Mouse (Mus musculus) skeletal muscle tissue, adult 2 months (tissue): ENCODE results near the gene Cdkn2a.

Source experiments
- DNase-seq: peaks from one replicate; pipeline ENCODE4 v3.0.0-alpha.2; 2012; ENCODE audit warnings: low read depth, low spot score

Gene Cdkn2a

DNA sequence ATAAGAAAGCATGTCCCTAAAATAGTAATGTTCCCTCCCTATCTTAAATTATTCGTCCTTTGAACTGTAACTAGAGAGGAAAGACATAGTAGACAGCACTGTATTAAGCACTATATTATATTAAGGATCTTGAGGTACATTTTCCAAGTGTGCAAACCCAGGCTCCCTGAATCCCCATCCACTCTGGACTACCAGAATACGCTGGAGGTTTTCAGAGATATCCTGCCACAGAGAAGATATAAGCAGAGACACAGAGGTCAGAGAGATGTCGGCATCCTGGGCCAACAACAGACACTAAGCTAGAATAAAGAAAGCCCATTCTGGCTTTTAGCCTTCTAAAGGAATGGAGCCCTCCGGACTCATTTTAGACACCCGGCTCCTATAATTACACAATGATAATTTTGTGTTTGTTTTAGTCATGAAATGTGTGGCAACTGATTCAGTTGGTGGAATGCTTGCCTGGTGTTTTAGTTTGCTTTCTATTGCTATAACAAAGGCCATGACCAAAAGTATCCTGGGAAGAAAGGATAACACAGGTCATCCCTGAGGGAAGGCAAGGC lies 17.0 kb downstream of the Cdkn2a start:
- no peak for DNase-seq

DNA sequence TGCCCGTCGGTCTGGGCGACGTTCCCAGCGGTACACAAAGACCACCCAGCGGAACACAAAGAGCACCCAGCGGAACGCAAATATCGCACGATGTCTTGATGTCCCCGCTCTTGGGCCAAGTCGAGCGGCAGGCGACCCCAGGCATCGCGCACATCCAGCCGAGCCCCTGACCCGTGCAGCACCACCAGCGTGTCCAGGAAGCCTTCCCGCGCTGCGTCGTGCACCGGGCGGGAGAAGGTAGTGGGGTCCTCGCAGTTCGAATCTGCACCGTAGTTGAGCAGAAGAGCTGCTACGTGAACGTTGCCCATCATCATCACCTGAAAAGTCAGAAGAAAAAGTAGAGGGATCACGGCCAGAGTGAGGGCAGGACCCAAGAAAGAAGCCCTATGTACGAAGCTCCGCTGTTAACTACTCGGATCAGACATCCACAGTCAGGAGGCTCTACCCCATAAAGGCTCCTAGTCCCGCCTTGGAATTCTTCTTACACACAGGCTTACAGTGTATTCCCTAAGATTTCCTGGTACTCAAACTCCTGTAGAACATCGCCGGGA lies 17.7 kb downstream of the Cdkn2a start:
- DNase-seq: no peak

DNA sequence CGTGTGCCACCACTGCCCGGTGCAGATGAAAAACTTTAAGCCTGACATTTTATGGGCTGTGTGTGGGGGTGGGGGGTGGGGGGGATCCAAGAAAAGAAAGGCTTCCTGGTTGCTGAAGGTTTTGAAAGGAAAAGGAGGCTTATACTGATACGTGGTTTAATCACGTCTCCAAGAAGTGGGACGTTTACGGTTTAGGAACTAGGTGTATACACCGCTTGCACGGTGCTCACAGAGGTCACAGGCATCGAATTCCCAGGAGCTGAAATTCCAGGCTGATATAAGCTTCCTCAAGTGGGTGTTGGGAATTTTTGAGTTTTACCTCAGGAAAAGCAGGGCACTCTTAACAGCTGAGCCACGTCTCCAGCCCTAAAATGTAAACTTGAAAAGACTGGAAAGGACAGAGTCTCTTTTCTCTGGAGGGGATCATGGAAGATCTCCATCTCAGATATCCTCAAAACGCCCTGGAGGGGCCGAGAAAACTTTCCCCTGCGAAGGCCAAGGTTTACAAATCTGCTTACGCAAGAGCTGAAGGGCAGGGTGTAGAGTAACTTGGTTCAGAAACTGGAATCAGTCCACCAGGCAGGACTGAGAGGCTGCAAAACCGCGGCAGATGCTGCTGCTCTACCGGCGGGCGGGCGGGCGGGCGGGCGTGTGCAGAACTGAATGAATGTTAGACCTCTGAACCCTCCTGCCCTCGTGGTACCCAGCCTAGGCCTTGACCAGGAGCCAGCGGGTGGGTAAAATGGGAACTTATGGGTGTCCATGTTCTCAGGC lies 18.5 kb downstream of the Cdkn2a start:
- DNase-seq: no peak

DNA sequence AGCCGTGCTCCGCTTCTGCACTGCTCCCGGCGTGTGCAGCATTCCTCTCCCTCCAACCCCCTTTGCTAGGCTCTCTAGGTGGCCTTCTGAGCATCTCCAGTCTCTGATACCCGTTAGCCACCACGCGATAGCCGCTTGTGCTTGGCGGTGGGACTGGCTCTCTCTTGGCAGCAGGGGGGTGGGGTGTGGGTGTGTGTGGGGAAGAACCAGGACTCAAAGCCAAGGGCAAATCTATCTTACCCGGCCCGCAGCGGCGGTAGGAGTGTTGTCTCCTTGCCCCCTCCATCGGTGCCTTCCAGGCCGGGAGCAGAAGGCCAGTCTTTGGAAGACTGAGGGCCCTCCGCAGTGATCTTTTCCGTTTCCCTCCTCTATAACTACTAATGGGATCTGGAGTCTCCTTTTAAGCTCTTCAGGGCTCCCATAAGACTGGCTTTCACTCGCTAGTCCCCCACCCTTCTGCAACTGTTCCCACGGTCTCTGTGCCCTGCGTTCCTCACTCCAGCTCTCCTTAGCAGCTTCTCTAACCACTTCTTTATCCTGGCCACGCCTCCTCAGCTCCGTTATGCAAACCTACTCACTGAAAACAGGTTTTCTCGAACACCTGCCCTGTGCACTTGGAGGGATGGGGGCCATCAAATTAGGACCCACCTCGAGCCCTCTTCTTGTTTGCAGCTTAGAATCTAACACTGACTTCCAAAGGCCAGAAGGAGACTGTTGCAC lies 19.5 kb downstream of the Cdkn2a start:
- DNase-seq: no peak

DNA sequence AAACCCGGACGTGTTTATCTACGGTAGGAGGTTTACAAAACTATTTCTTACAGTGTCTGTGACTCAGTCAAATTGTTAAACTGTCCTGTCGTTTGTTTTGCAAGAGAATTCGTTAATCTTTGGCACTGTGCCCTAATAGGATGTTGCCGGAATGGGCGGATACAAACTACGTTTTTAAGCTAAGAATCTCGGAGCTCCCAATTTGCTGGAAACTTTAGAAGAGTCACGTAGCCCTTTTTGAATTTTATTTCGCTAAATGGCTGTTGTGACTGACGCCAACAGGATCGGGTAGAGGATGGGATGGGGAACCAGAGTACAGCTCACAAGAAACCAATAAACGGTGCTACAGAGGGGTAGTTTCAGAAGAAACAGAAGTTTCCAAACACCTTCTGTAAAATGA lies 20.4 kb downstream of the Cdkn2a start:
- DNase-seq: no peak

DNA sequence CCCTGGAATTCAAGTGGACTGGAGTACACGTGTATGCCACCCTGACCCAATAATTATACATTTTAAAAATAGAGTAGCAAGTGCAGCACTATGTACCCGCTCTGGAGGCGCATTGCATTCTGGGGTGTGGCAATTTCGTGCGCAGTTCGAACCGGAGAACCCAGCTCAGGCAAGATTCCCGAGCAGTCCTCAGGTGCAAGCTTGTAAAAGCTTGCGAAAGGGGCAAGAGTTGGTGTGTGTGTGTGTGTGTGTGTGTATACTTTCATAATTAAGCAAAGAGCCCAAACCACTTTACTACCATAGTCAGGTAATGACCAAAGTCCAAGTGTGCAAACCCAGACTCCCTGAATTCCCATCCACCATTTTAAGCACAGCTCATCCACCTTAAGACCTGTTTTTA lies 20.9 kb downstream of the Cdkn2a start:
- DNase-seq: no peak

DNA sequence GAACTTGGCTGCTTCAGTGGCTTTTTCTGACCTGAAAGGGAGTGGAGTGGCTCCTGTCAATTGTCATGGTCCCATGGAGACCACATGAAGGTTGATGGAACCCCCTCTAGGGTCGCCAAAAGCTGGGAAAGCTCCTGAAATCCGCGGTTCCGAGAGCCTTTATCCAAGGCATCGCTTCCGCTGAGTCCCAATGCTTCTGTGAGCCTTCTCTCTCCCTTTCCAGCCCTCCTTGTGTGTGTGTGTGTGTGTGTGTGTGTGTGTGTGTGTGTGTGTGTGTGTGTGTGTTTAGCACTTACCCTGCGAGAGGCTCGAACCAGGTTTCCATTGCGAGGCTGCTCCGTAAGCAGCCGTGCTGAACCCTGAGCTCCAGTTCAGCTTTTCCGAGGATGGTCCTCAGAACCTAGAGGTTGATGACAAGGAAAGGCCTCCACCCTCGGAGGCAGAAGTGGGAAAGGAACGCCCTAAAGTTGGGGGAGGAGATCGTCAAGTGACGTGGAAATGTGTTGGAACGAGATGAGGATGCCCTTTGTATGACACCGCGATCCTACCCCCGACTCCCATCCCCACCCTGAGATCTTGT lies 21.4 kb downstream of the Cdkn2a start:
- no peak for DNase-seq

DNA sequence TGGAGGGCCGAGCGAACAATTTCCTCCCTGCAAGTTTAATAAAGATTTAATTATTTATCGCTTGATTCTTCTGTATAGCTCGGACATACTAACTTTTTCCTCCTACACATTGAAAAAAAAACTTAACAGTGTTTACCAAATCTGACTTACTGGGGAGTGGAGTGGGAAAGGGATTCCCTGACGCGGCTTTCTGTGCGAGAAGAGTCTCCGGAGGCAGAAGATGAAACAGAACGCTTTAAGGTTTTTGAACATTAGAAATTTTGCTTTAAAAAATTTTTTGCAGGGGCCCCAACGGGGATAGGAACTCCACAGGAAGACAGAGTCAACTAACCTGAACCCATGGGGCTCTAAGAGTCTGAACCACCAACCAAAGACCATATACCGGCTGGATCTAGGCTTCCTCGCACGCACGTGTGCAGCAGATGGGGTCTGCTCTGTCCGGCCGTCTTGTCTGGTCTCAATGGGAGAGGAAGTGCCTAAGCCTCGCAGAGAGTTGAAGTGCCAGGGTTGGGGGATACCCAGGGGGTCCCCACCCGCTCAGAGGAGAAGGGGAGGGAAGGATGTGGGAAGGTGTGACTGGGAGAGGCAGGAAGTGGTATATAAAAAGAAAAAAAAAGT lies 22.2 kb downstream of the Cdkn2a start:
- DNase-seq: no peak

DNA sequence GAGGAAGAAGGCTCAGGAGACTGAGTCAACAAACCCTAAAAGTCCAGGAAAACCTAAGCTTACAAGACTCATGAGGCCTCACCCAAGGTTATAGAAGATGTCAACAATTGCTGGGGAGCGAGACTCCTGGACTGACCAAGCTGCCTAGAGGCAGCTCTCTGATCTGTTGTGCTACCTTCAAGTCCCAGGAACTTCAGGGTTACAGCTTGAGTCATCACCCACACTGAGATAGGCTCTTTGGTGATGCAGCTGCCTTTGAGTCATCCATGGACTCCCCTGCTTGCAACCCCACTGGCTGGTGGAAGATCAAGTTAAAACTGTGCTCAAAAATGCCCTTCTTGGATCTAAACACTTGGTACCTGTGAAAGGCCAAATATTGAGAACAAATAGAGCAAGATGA lies 36.7 kb downstream of the Cdkn2a start:
- DNase-seq: no peak

DNA sequence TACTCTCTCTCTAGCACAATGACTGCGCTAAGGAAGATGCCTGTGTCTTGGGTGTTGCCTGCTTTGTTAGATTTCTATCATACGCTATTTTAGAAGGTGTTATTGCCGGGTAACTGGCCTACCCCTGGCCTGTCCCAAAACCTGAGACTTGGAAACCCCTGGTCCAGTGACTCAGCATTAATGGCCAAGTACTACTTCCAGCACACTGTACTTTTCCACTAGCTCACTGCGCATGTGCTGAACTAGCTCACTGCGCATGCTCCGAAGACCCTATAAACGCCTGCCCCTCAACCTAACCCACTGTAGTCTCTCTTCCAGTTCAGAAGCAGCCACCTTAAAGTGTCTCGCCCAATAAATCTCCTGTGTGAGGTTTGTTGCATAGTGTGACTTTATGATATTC lies 60.0 kb downstream of the Cdkn2a start:
- no peak for DNase-seq
